Mouse (Mus musculus) MEL (cell line): Measurements from ENCODE around the gene Csrnp1.

Experiments used
- CTCF ChIP-seq, 3 experiments: IDR thresholded peaks in 2 of 3; conservative IDR thresholded peaks in 1 of 3; 2 replicates each; pipeline ENCODE4 v1.5.1; 2011 to 2012; ENCODE audit warnings: low read length in 3 of 3, low read depth in 2 of 3, mild to moderate bottlenecking in 2 of 3, improper control_type of control experiment in 1 of 3, inconsistent platforms in 1 of 3, mixed read lengths in 1 of 3, moderate library complexity in 1 of 3; ENCODE audit not compliant: control insufficient read depth in 1 of 3, insufficient read depth in 1 of 3, poor library complexity in 1 of 3, severe bottlenecking in 1 of 3
- E2F4 ChIP-seq: IDR thresholded peaks from 2 replicates; pipeline ENCODE4 v1.6.1; 2011; ENCODE audit warnings: low read depth, low read length, improper control_type of control experiment, borderline replicate concordance
- JUND ChIP-seq: IDR thresholded peaks from 2 replicates; pipeline ENCODE4 v1.6.1; 2011; ENCODE audit warnings: low read depth, mild to moderate bottlenecking, improper control_type of control experiment, low read length
- MAZ ChIP-seq: IDR thresholded peaks from 2 replicates; pipeline ENCODE4 v1.6.1; 2012; ENCODE audit warnings: low read depth, mild to moderate bottlenecking, inconsistent platforms, low read length, improper control_type of control experiment
- SIN3A ChIP-seq: IDR thresholded peaks from 2 replicates; pipeline ENCODE4 v1.6.1; 2012; ENCODE audit warnings: low read length, improper control_type of control experiment, inconsistent platforms
- ZC3H11A ChIP-seq: IDR thresholded peaks from 2 replicates; pipeline ENCODE4 v1.6.1; 2012; ENCODE audit warnings: low read depth, mild to moderate bottlenecking, inconsistent platforms, low read length, improper control_type of control experiment
- ZMIZ1 ChIP-seq: IDR thresholded peaks from 2 replicates; pipeline ENCODE4 v1.6.1; 2012; ENCODE audit warnings: low read depth, mild to moderate bottlenecking, inconsistent platforms, low read length, improper control_type of control experiment, moderate library complexity

- no peak for TF ChIP-seq E2F4
- no peak for TF ChIP-seq MAZ
- no peak for TF ChIP-seq CTCF (IDR thresholded peaks at IDR 0.05 in 2 of 3, conservative IDR thresholded peaks at IDR 0.05 in 1 of 3; ENCODE audit: control insufficient read depth in 1 of 3, insufficient read depth in 1 of 3, low read depth in 2 of 3, low read length in 3 of 3, poor library complexity in 1 of 3, severe bottlenecking in 1 of 3)
- no peak for TF ChIP-seq ZC3H11A
- no peak for TF ChIP-seq SIN3A
- no peak for TF ChIP-seq ZMIZ1
- TF ChIP-seq JUND = no peak
Observed at GRCm38 (mm10) chr9:119977557-119978060, 6.8 kb downstream of the Csrnp1 start.
